Mouse (Mus musculus): Measurements from ENCODE around the gene Zbtb5.
"Not testable (repeated sequence)": the region's sequence is repeated elsewhere in the genome, so short reads cannot be mapped to it uniquely, and the experiment has no call there.

Gene Zbtb5

GRCm38 (mm10) chr4:45012105-45012975 is at the start of gene Zbtb5:
Gene Zbtb5 (minus strand): TSS chr4:45012412.
- peak; percentile 99 to 100 for DNase-seq (ENCODE audit: low read depth in 1 of 2, low spot score in 2 of 2)

- no peak for DNase-seq (ENCODE audit: low read depth in 1 of 2, low spot score in 2 of 2)
These were observed 43.2 kb upstream of the Zbtb5 start for GRCm38 (mm10) chr4:45055451-45055850.

- DNase-seq (ENCODE audit: low read depth in 1 of 2, low spot score in 2 of 2) = no peak
These were observed 42.6 kb upstream of the Zbtb5 start for GRCm38 (mm10) chr4:45054862-45055261.

- DNase-seq (ENCODE audit: low read depth in 1 of 2, low spot score in 2 of 2) = no peak
These were observed 35.7 kb upstream of the Zbtb5 start for GRCm38 (mm10) chr4:45047956-45048355.

GRCm38 (mm10) chr4:45047286-45047887 is 35.2 kb upstream of the Zbtb5 start:
- DNase-seq (ENCODE audit: low read depth in 1 of 2, low spot score in 2 of 2) = no peak

GRCm38 (mm10) chr4:45046679-45047078 is 34.5 kb upstream of the Zbtb5 start:
- no peak for DNase-seq (ENCODE audit: low read depth in 1 of 2, low spot score in 2 of 2)

- DNase-seq (ENCODE audit: low read depth in 1 of 2, low spot score in 2 of 2) = no peak
These were observed 28.6 kb upstream of the Zbtb5 start for GRCm38 (mm10) chr4:45040795-45041194.

GRCm38 (mm10) chr4:45039546-45039945 is 27.3 kb upstream of the Zbtb5 start:
- DNase-seq (ENCODE audit: low read depth in 1 of 2, low spot score in 2 of 2) = not testable (repeated sequence)

- DNase-seq (ENCODE audit: low read depth in 1 of 2, low spot score in 2 of 2) = not testable (repeated sequence)
These were observed 26.7 kb upstream of the Zbtb5 start for GRCm38 (mm10) chr4:45038879-45039278.

- DNase-seq (ENCODE audit: low read depth in 1 of 2, low spot score in 2 of 2) = no peak
These were observed 25.5 kb upstream of the Zbtb5 start for GRCm38 (mm10) chr4:45037455-45038410.

- no peak for DNase-seq (ENCODE audit: low read depth in 1 of 2, low spot score in 2 of 2)
These were observed 24.4 kb upstream of the Zbtb5 start for GRCm38 (mm10) chr4:45036571-45036970.

GRCm38 (mm10) chr4:45036048-45036447 is 23.8 kb upstream of the Zbtb5 start:
- no peak for DNase-seq (ENCODE audit: low read depth in 1 of 2, low spot score in 2 of 2)

- DNase-seq (ENCODE audit: low read depth in 1 of 2, low spot score in 2 of 2) = no peak
These were observed 22.7 kb upstream of the Zbtb5 start for GRCm38 (mm10) chr4:45034693-45035628.

- DNase-seq (ENCODE audit: low read depth in 1 of 2, low spot score in 2 of 2) = no peak
These were observed 20.4 kb upstream of the Zbtb5 start for GRCm38 (mm10) chr4:45032586-45032985.

- no peak for DNase-seq (ENCODE audit: low read depth in 1 of 2, low spot score in 2 of 2)
These were observed 14.2 kb upstream of the Zbtb5 start for GRCm38 (mm10) chr4:45026459-45026858.

GRCm38 (mm10) chr4:45019009-45019408 is 6.8 kb upstream of the Zbtb5 start:
- no peak for DNase-seq (ENCODE audit: low read depth in 1 of 2, low spot score in 2 of 2)

- DNase-seq (ENCODE audit: low read depth in 1 of 2, low spot score in 2 of 2) = peak; percentile 82 to 91
These were observed 6.3 kb upstream of the Zbtb5 start, which contains the start of gene Polr1e for GRCm38 (mm10) chr4:45018452-45018980. Gene Polr1e (plus strand): TSS chr4:45018583.

- peak in 1 of 2 experiments; percentile 34 for DNase-seq (ENCODE audit: low read depth in 1 of 2, low spot score in 2 of 2)
These were observed 3.4 kb upstream of the Zbtb5 start for GRCm38 (mm10) chr4:45015615-45016014.

- DNase-seq (ENCODE audit: low read depth in 1 of 2, low spot score in 2 of 2) = no peak
These were observed 1.3 kb upstream of the Zbtb5 start for GRCm38 (mm10) chr4:45013537-45013936.

- peak in 1 of 2 experiments; percentile 12 for DNase-seq (ENCODE audit: low read depth in 1 of 2, low spot score in 2 of 2)
These were observed 819 bp upstream of the Zbtb5 start for GRCm38 (mm10) chr4:45013031-45013431.

Data from monocyte, adult 2 months (primary cell).